Mouse (Mus musculus) MEL (cell line): ENCODE data around the gene Cog7. TPM values are rescaled to one million over a fixed set of nuclear protein-coding genes. Genes with fewer than 3 reads are reported as not detected.
A peak's percentile ranks its signal among the peaks of the same experiment; 100 is the strongest.

Source experiments
- DNase-seq: peaks from one replicate; pipeline ENCODE4 v3.0.0; 2011; ENCODE audit warnings: low read depth, low spot score
- H3K27ac ChIP-seq: 2 replicates; pipeline ENCODE4 v1.5.1; 2012; ENCODE audit warnings: low read depth, mild to moderate bottlenecking, control low read depth, low read length, moderate library complexity; ENCODE audit not compliant: control insufficient read depth
- H3K27me3 ChIP-seq, 2 experiments: fragments of 150-350 bp in 1 of 2; sonication (generic) in 1 of 2; 2 replicates each; pipeline ENCODE4 v1.6.1; 2012; ENCODE audit warnings: low read length in 2 of 2, mild to moderate bottlenecking in 2 of 2, improper control_type of control experiment in 1 of 2, moderate library complexity in 1 of 2; ENCODE audit not compliant: insufficient read depth in 2 of 2, control insufficient read depth in 1 of 2
- H3K36me3 ChIP-seq, 2 experiments: 2 replicates each; pipeline ENCODE4 v1.6.1; 2012 to 2014; ENCODE audit warnings: low read length in 2 of 2, improper control_type of control experiment in 1 of 2, inconsistent platforms in 1 of 2, mild to moderate bottlenecking in 1 of 2; ENCODE audit not compliant: insufficient read depth in 2 of 2, control insufficient read depth in 1 of 2
- H3K4me1 ChIP-seq, 2 experiments: fragments of 150-350 bp in 1 of 2; sonication (generic) in 1 of 2; 2 replicates each; pipeline ENCODE4 v1.6.1; 2012; ENCODE audit warnings: low read length in 2 of 2, improper control_type of control experiment in 1 of 2, mild to moderate bottlenecking in 1 of 2; ENCODE audit not compliant: insufficient read depth in 2 of 2, control insufficient read depth in 1 of 2
- H3K4me3 ChIP-seq, 2 experiments: fragments of 150-350 bp in 1 of 2; sonication (generic) in 1 of 2; 2 replicates each; pipeline ENCODE4 v1.5.1; 2012; ENCODE audit warnings: low read depth in 2 of 2, low read length in 2 of 2, mild to moderate bottlenecking in 2 of 2, moderate library complexity in 2 of 2, control low read depth in 1 of 2, improper control_type of control experiment in 1 of 2; ENCODE audit not compliant: control insufficient read depth in 1 of 2, insufficient read depth in 1 of 2
- H3K79me2 ChIP-seq: 2 replicates; pipeline ENCODE4 v1.6.1; 2012; ENCODE audit warnings: mild to moderate bottlenecking, low read length, moderate library complexity; ENCODE audit not compliant: control insufficient read depth, poor library complexity, insufficient read depth
- H3K9ac ChIP-seq: 2 replicates; pipeline ENCODE4 v1.6.1; 2012; ENCODE audit warnings: low read depth, mild to moderate bottlenecking, control low read depth, low read length, moderate library complexity; ENCODE audit not compliant: control insufficient read depth, poor library complexity, severe bottlenecking
- H3K9me3 ChIP-seq: fragments of 150-350 bp; sonication (generic); replicated peaks from 2 replicates; pipeline ENCODE4 v1.6.1; 2012; ENCODE audit warnings: mild to moderate bottlenecking, low read length, improper control_type of control experiment, moderate library complexity; ENCODE audit not compliant: insufficient read depth
- CHD1 ChIP-seq: IDR thresholded peaks from 2 replicates; pipeline ENCODE4 v1.6.1; 2012; ENCODE audit warnings: low read depth, mild to moderate bottlenecking, inconsistent platforms, low read length, improper control_type of control experiment
- CHD2 ChIP-seq: IDR thresholded peaks from 2 replicates; pipeline ENCODE4 v1.6.1; 2011; ENCODE audit warnings: low read length, improper control_type of control experiment
- EP300 ChIP-seq, 2 experiments: IDR thresholded peaks; 2 replicates each; pipeline ENCODE4 v1.6.1; 2011; ENCODE audit warnings: improper control_type of control experiment in 2 of 2, low read length in 2 of 2, low read depth in 1 of 2, mild to moderate bottlenecking in 1 of 2
- ETS1 ChIP-seq: IDR thresholded peaks from 2 replicates; pipeline ENCODE4 v1.6.1; 2012; ENCODE audit warnings: low read depth, mild to moderate bottlenecking, inconsistent platforms, low read length, improper control_type of control experiment, moderate library complexity
- HCFC1 ChIP-seq: IDR thresholded peaks from 2 replicates; pipeline ENCODE4 v1.6.1; 2012; ENCODE audit warnings: low read depth, mild to moderate bottlenecking, inconsistent platforms, low read length, improper control_type of control experiment, moderate library complexity
- JUND ChIP-seq: IDR thresholded peaks from 2 replicates; pipeline ENCODE4 v1.6.1; 2011; ENCODE audit warnings: low read depth, mild to moderate bottlenecking, improper control_type of control experiment, low read length
- KAT2A ChIP-seq: conservative IDR thresholded peaks from 2 replicates; pipeline ENCODE4 v1.6.1; 2012; ENCODE audit warnings: low read depth, low read length, improper control_type of control experiment, inconsistent platforms
- MAFK ChIP-seq: IDR thresholded peaks from 2 replicates; pipeline ENCODE4 v1.6.1; 2011; ENCODE audit warnings: low read depth, mild to moderate bottlenecking, low read length, improper control_type of control experiment, borderline replicate concordance
- MAX ChIP-seq: IDR thresholded peaks from 2 replicates; pipeline ENCODE4 v1.6.1; 2011; ENCODE audit warnings: low read length, improper control_type of control experiment
- MEF2A ChIP-seq: IDR thresholded peaks from 2 replicates; pipeline ENCODE4 v1.6.1; 2014; ENCODE audit warnings: low read depth, mild to moderate bottlenecking, inconsistent platforms, low read length, improper control_type of control experiment; ENCODE audit not compliant: poor library complexity, insufficient replicate concordance, severe bottlenecking; ENCODE audit errors: extremely low read depth
- MYB ChIP-seq: IDR thresholded peaks from 2 replicates; pipeline ENCODE4 v1.6.1; 2011; ENCODE audit warnings: mild to moderate bottlenecking, low read depth, low read length, improper control_type of control experiment
- MYC ChIP-seq: IDR thresholded peaks from 2 replicates; pipeline ENCODE4 v1.6.1; 2011; ENCODE audit warnings: low read depth, mild to moderate bottlenecking, low read length, improper control_type of control experiment, moderate library complexity
- NELFE ChIP-seq: IDR thresholded peaks from 2 replicates; pipeline ENCODE4 v1.6.1; 2011; ENCODE audit warnings: low read depth, low read length, improper control_type of control experiment
- POLR2AphosphoS5 ChIP-seq: IDR thresholded peaks from 2 replicates; pipeline ENCODE4 v1.6.1; 2012; ENCODE audit warnings: low read depth, borderline replicate concordance, mild to moderate bottlenecking, inconsistent platforms, low read length, moderate library complexity, mixed read lengths
- RAD21 ChIP-seq: IDR thresholded peaks from 2 replicates; pipeline ENCODE4 v1.6.1; 2011; ENCODE audit warnings: mild to moderate bottlenecking, low read depth, low read length, improper control_type of control experiment
- UBTF ChIP-seq: IDR thresholded peaks from 2 replicates; pipeline ENCODE4 v1.6.1; 2012; ENCODE audit warnings: low read depth, mild to moderate bottlenecking, inconsistent platforms, low read length, improper control_type of control experiment, moderate library complexity, borderline replicate concordance; ENCODE audit not compliant: insufficient read depth
- USF2 ChIP-seq, 2 experiments: IDR thresholded peaks; 2 replicates each; pipeline ENCODE4 v1.6.1; 2011 to 2012; ENCODE audit warnings: improper control_type of control experiment in 2 of 2, low read length in 2 of 2, borderline replicate concordance in 1 of 2, inconsistent platforms in 1 of 2, low read depth in 1 of 2, mild to moderate bottlenecking in 1 of 2; ENCODE audit not compliant: insufficient read depth in 1 of 2
- ZKSCAN1 ChIP-seq: IDR thresholded peaks from 2 replicates; pipeline ENCODE4 v1.6.1; 2012; ENCODE audit warnings: low read depth, mild to moderate bottlenecking, inconsistent platforms, low read length, improper control_type of control experiment, moderate library complexity
- ZNF384 ChIP-seq: IDR thresholded peaks from 2 replicates; pipeline ENCODE4 v1.6.1; 2012; ENCODE audit warnings: low read depth, mild to moderate bottlenecking, inconsistent platforms, low read length, improper control_type of control experiment
- polyA plus RNA-seq, 2 experiments: library from polyadenylated mRNA; stranded (reverse) in 1 of 2; unstranded in 1 of 2; fragments of >175 nt in 1 of 2; fragments of >200 nt in 1 of 2; gene quantifications; 2 replicates each; pipeline versions ENCODE4 v1.2.1 to v1.2.4; 2012; ENCODE audit warnings: low replicate concordance in 2 of 2, low read depth in 1 of 2; ENCODE audit not compliant: insufficient read length in 2 of 2, insufficient read depth in 1 of 2, missing spikeins in 1 of 2
- total RNA-seq: library from RNA; depleted of rRNA; stranded (reverse); fragments of 300-350 nt; gene quantifications from 2 replicates; pipeline ENCODE4 v1.2.3, GENCODE M21; 2012

Gene Cog7
- total and polyA plus RNA-seq, 3 experiments, result 17.1 to 21.2 TPM; not detected in 1

GRCm38 (mm10) chr7:122020273-122020666, 38.8 kb upstream of the Cog7 start:
- Histone ChIP-seq H3K79me2 (peaks cover 30% of the 10 kb centered on the region), H3K36me3 (peaks cover 0 to 26% of the 10 kb centered on the region in 2 experiments; a peak in 2 of 4 replicates), H3K27ac (peak overlapping the region; percentile 57), H3K9ac (peak overlapping the region; percentile 87), H3K4me3 (peak overlapping the region; percentile 59 to 86), H3K4me1 (peaks cover 16 to 26% of the 10 kb centered on the region in 2 experiments), H3K9me3 (no peaks in the 10 kb centered on the region), H3K27me3 (no peaks in the 10 kb centered on the region)
- TF ChIP-seq JUND (no peak), ETS1 (no peak)
- no peak for DNase-seq

- no peak overlapping the region for H3K9ac ChIP-seq
- H3K36me3 ChIP-seq, result peaks cover 0 to 33% of the 10 kb centered on the region in 2 experiments; a peak in 2 of 4 replicates
- no peak for DNase-seq
- no peaks in the 10 kb centered on the region for H3K9me3 ChIP-seq
- peaks cover 34% of the 10 kb centered on the region for H3K79me2 ChIP-seq
- peak overlapping the region; percentile 70 for H3K27ac ChIP-seq
- no peak for TF ChIP-seq CHD1
- TF ChIP-seq MEF2A, result no peak
- no peak for TF ChIP-seq EP300 (IDR thresholded peaks at IDR 0.05; ENCODE audit: low read depth in 1 of 2, low read length in 2 of 2)
- no peak for TF ChIP-seq UBTF
- TF ChIP-seq USF2 (IDR thresholded peaks at IDR 0.05; ENCODE audit: borderline replicate concordance in 1 of 2, insufficient read depth in 1 of 2, low read depth in 1 of 2, low read length in 2 of 2), result no peak
- no peak for TF ChIP-seq POLR2AphosphoS5
- TF ChIP-seq NELFE, result no peak
- TF ChIP-seq MAFK, result no peak
- no peak for TF ChIP-seq MYB
- no peak for TF ChIP-seq MYC
- no peak for TF ChIP-seq ZNF384
- TF ChIP-seq HCFC1, result no peak
- no peak for TF ChIP-seq RAD21
- no peak for TF ChIP-seq CHD2
- TF ChIP-seq MAX, result no peak
- no peak for TF ChIP-seq ZKSCAN1
- TF ChIP-seq KAT2A, result no peak
- peak overlapping the region in 1 of 2 experiments; percentile 86; a peak in 1 of 4 replicates for H3K4me3 ChIP-seq
- no peaks in the 10 kb centered on the region for H3K27me3 ChIP-seq
- peaks cover 19 to 35% of the 10 kb centered on the region in 2 experiments for H3K4me1 ChIP-seq
Measured at GRCm38 (mm10) chr7:122018978-122019377, 37.5 kb upstream of the Cog7 start.
